11 mouse cellular contexts compared by ENCODE assay signal in genomic region chr10:79851653-79852052, GRCm38 (mm10). TPM values are rescaled to one million over a fixed set of nuclear protein-coding genes. Genes with fewer than 3 reads are reported as not detected.
DNase-seq lines count a peak whose midpoint lies in the region; ATAC-seq and TF ChIP-seq lines count a peak whose summit lies in the region.
"Had no signal": no experiment of that assay in that cellular context is flagged by ENCODE, and none has a peak within 500 bp of the region (broad histone marks: within the 10 kb centered on the region; RNA-seq: fewer than 3 reads in every experiment).

No protein-coding gene starts in this region.

- peak overlapping the region; percentile 100 for H3K27ac ChIP-seq in heart, embryonic 15.5 days
- H3K27ac ChIP-seq in hindbrain, embryonic 11.5 days (ENCODE audit: low read depth, low read length): peak overlapping the region; percentile 100
- peak overlapping the region; percentile 100 for H3K27ac ChIP-seq in midbrain, embryonic 10.5 days (replicated peaks)

- WGBS in heart, embryonic 15.5 days: 73% methylated on average over 3 of the region's 3 CpGs
- WGBS in hindbrain, embryonic 11.5 days: 84% methylated on average over 3 of the region's 3 CpGs
- WGBS in midbrain, embryonic 10.5 days: 84% methylated on average over 3 of the region's 3 CpGs

- peaks cover 35% of the 10 kb centered on the region for H3K4me1 ChIP-seq in heart, embryonic 15.5 days (replicated peaks)
- H3K4me1 ChIP-seq in G1E (ENCODE audit: insufficient read depth, low read depth, low read length): peaks cover 51% of the 10 kb centered on the region
- H3K4me1 ChIP-seq in hindbrain, embryonic 11.5 days (replicated peaks; ENCODE audit: control insufficient read depth, insufficient read depth, low read length): peaks cover 22% of the 10 kb centered on the region
- H3K4me1 ChIP-seq in midbrain, embryonic 10.5 days: peaks cover 54% of the 10 kb centered on the region

- ATAC-seq in heart, embryonic 15.5 days (replicated peaks; ENCODE audit: insufficient number of reproducible peaks, insufficient read depth, low FRiP score, low read depth): no peak
- no peak for ATAC-seq in G1E (ENCODE audit: extremely low read depth, insufficient number of reproducible peaks, low FRiP score, poor library complexity, severe bottlenecking)
- ATAC-seq in hindbrain, embryonic 11.5 days (ENCODE audit: low FRiP score): no peak

- no peak overlapping the region for H3K4me3 ChIP-seq in heart, embryonic 15.5 days
- H3K4me3 ChIP-seq in G1E (ENCODE audit: low read depth, low read length): peak overlapping the region; percentile 93; the same call in 1 of the 2 replicates
- peak overlapping the region; percentile 10; the same call in 1 of the 2 replicates for H3K4me3 ChIP-seq in hindbrain, embryonic 11.5 days (ENCODE audit: low read depth, low read length)
- H3K4me3 ChIP-seq in midbrain, embryonic 10.5 days: peak overlapping the region; percentile 74

- no peak overlapping the region; the same call in 1 of the 2 replicates for H3K9ac ChIP-seq in heart, embryonic 15.5 days
- H3K9ac ChIP-seq in hindbrain, embryonic 11.5 days (ENCODE audit: low read depth, low read length): no peak overlapping the region

- DNase-seq in heart, adult 9 months (ENCODE audit: low spot score in 2 of 2): no peak
- no peak for DNase-seq in G1E (ENCODE audit: low spot score)
- DNase-seq in hindbrain, embryonic 11.5 days (ENCODE audit: low spot score): no peak
- no peak for DNase-seq in midbrain, embryonic 10.5 days (ENCODE audit: low spot score)
- no peak for DNase-seq in embryo, embryonic 10 days (ENCODE audit: low spot score)
- no peak for DNase-seq in frontal cortex, adult 2 months (ENCODE audit: extremely low spot score in 1 of 2, low spot score in 1 of 2)
- DNase-seq in adrenal gland, postnatal 10 days: no peak
- DNase-seq: cerebellum, postnatal 14 days; layer of hippocampus, adult 9-11 months had no signal

- peak overlapping the region; percentile 84 for H3K4me2 ChIP-seq in heart, embryonic 15.5 days
- H3K4me2 ChIP-seq in hindbrain, embryonic 11.5 days (replicated peaks; ENCODE audit: low read depth, low read length): no peak overlapping the region

- no peaks in the 10 kb centered on the region for H3K27me3 ChIP-seq in heart, embryonic 15.5 days
- H3K27me3 ChIP-seq in G1E (ENCODE audit: insufficient read depth, low read length): peaks cover 2% of the 10 kb centered on the region
- no peaks in the 10 kb centered on the region for H3K27me3 ChIP-seq in hindbrain, embryonic 11.5 days (ENCODE audit: control insufficient read depth, insufficient read depth, low read length)
- H3K27me3 ChIP-seq in midbrain, embryonic 10.5 days (ENCODE audit: low read depth, poor library complexity, severe bottlenecking): no peaks in the 10 kb centered on the region

- H3K36me3 ChIP-seq in heart, embryonic 15.5 days: peaks cover 4% of the 10 kb centered on the region; the same call in 1 of the 2 replicates
- H3K36me3 ChIP-seq in G1E (replicated peaks): peaks cover 34% of the 10 kb centered on the region
- H3K36me3 ChIP-seq in hindbrain, embryonic 11.5 days (ENCODE audit: control insufficient read depth, insufficient read depth, low read length): no peaks in the 10 kb centered on the region
- peaks cover 14% of the 10 kb centered on the region for H3K36me3 ChIP-seq in midbrain, embryonic 10.5 days

- TF ChIP-seq CTCF in G1E (IDR thresholded peaks at IDR 0.05; ENCODE audit: low read depth, low read length): no peak

- H3K9me3 ChIP-seq in heart, embryonic 15.5 days (replicated peaks): no peaks in the 10 kb centered on the region
- no peaks in the 10 kb centered on the region for H3K9me3 ChIP-seq in G1E (replicated peaks)
- no peaks in the 10 kb centered on the region for H3K9me3 ChIP-seq in hindbrain, embryonic 11.5 days (ENCODE audit: control insufficient read depth, low read length)
- no peaks in the 10 kb centered on the region for H3K9me3 ChIP-seq in midbrain, embryonic 10.5 days (replicated peaks)

RNA-seq across cellular contexts. Expression of gene Ptbp1, which starts 2.6 kb away (rescaled TPM):
- 89.6 and 162 TPM in 2 replicates for polyA plus RNA-seq in heart, embryonic 15.5 days (2015; fragmentation: Nextera tagmentation; extraction: Ambion mirVana)
- total RNA-seq in G1E (2014; fragmentation: Nextera tagmentation): 333 and 387 TPM in 2 replicates
- 168 and 190 TPM in 2 replicates for total RNA-seq in G1E (2017)
- 1,117 and 1,292 TPM in 2 replicates for polyA plus RNA-seq in G1E (2012)
- polyA plus RNA-seq in hindbrain, embryonic 11.5 days (2014; fragmentation: Nextera tagmentation; extraction: Ambion mirVana): 141 and 152 TPM in 2 replicates
- 296 and 334 TPM in 2 replicates for polyA plus RNA-seq in midbrain, embryonic 10.5 days (2016; fragmentation: Nextera tagmentation; extraction: Ambion mirVana)
- polyA plus RNA-seq in frontal cortex, adult 2 months (2012; rRNA removed): 59.5 and 71.5 TPM in 2 replicates
- 100 to 1,000 TPM; 267 to 270 TPM for total RNA-seq in adrenal gland, postnatal 10 days (2021)

RNA-seq across cellular contexts. Expression of gene Prtn3, which starts 22.6 kb away (rescaled TPM):
- 1.1 and 3.0 TPM in 2 replicates for polyA plus RNA-seq in heart, embryonic 15.5 days (2015; fragmentation: Nextera tagmentation; extraction: Ambion mirVana)
- not detected in 2 replicates for total RNA-seq in G1E (2014; fragmentation: Nextera tagmentation)
- 0.49 TPM in 1 of 2 replicates, not detected in the other for total RNA-seq in G1E (2017)
- polyA plus RNA-seq in G1E (2012): 2.0 and 2.1 TPM in 2 replicates
- polyA plus RNA-seq in hindbrain, embryonic 11.5 days (2014; fragmentation: Nextera tagmentation; extraction: Ambion mirVana): 9.4 and 10.5 TPM in 2 replicates
- polyA plus RNA-seq in midbrain, embryonic 10.5 days (2016; fragmentation: Nextera tagmentation; extraction: Ambion mirVana): 8.0 and 13.5 TPM in 2 replicates
- 5.8 and 6.7 TPM in 2 replicates for polyA plus RNA-seq in frontal cortex, adult 2 months (2012; rRNA removed)
- 1 to 10 TPM; 1.5 to 2.8 TPM for total RNA-seq in adrenal gland, postnatal 10 days (2021)

RNA-seq across cellular contexts. Expression of gene Plppr3, which starts 22.8 kb away (rescaled TPM):
- 8.6 and 15.3 TPM in 2 replicates for polyA plus RNA-seq in heart, embryonic 15.5 days (2015; fragmentation: Nextera tagmentation; extraction: Ambion mirVana)
- total RNA-seq in G1E (2014; fragmentation: Nextera tagmentation) (not detected in 2 replicates), G1E (2017) (0.06 and 0.82 TPM in 2 replicates)
- polyA plus RNA-seq in G1E (2012): 0.13 and 0.20 TPM in 2 replicates
- polyA plus RNA-seq in hindbrain, embryonic 11.5 days (2014; fragmentation: Nextera tagmentation; extraction: Ambion mirVana): 129 and 150 TPM in 2 replicates
- 110 and 169 TPM in 2 replicates for polyA plus RNA-seq in midbrain, embryonic 10.5 days (2016; fragmentation: Nextera tagmentation; extraction: Ambion mirVana)
- 124 and 134 TPM in 2 replicates for polyA plus RNA-seq in frontal cortex, adult 2 months (2012; rRNA removed)
- 1 to 10 TPM; 3.4 to 4.3 TPM for total RNA-seq in adrenal gland, postnatal 10 days (2021)

RNA-seq across cellular contexts. Expression of gene Misp, which starts 30.9 kb away (rescaled TPM):
- polyA plus RNA-seq in heart, embryonic 15.5 days (2015; fragmentation: Nextera tagmentation; extraction: Ambion mirVana): 0.81 and 1.3 TPM in 2 replicates
- total RNA-seq in G1E (2014; fragmentation: Nextera tagmentation): not detected in 2 replicates
- 0.33 TPM in 1 of 2 replicates, not detected in the other for total RNA-seq in G1E (2017)
- polyA plus RNA-seq in G1E (2012): not detected in 2 replicates
- 0.59 and 0.69 TPM in 2 replicates for polyA plus RNA-seq in hindbrain, embryonic 11.5 days (2014; fragmentation: Nextera tagmentation; extraction: Ambion mirVana)
- 0.46 and 0.67 TPM in 2 replicates for polyA plus RNA-seq in midbrain, embryonic 10.5 days (2016; fragmentation: Nextera tagmentation; extraction: Ambion mirVana)
- 0.40 and 0.71 TPM in 2 replicates for polyA plus RNA-seq in frontal cortex, adult 2 months (2012; rRNA removed)
- under 1 TPM in 1 of 2 experiments, not detected in 1; 0.27 TPM for total RNA-seq in adrenal gland, postnatal 10 days (2021)

RNA-seq across cellular contexts. Expression of gene Elane, which starts 34.4 kb away (rescaled TPM):
- polyA plus RNA-seq in heart, embryonic 15.5 days (2015; fragmentation: Nextera tagmentation; extraction: Ambion mirVana): 0.25 and 2.0 TPM in 2 replicates
- total RNA-seq in G1E (2014; fragmentation: Nextera tagmentation) (not detected in 2 replicates), G1E (2017) (0.23 TPM in 1 of 2 replicates, not detected in the other)
- 0.72 and 1.1 TPM in 2 replicates for polyA plus RNA-seq in G1E (2012)
- 0.67 TPM in 1 of 2 replicates, not detected in the other for polyA plus RNA-seq in hindbrain, embryonic 11.5 days (2014; fragmentation: Nextera tagmentation; extraction: Ambion mirVana)
- 0.16 and 0.46 TPM in 2 replicates for polyA plus RNA-seq in midbrain, embryonic 10.5 days (2016; fragmentation: Nextera tagmentation; extraction: Ambion mirVana)
- polyA plus RNA-seq in frontal cortex, adult 2 months (2012; rRNA removed): 0.27 TPM in 1 of 2 replicates, not detected in the other
- 1 to 10 TPM; 2.1 to 2.3 TPM for total RNA-seq in adrenal gland, postnatal 10 days (2021)
- polyA plus RNA-seq: urinary bladder, adult 2 months had no signal
